Mouse (Mus musculus) G1E (cell line): ENCODE results near the gene Ntng1. TPM values are rescaled to one million over a fixed set of nuclear protein-coding genes. Genes with fewer than 3 reads are reported as not detected.

Experiments
- ATAC-seq: 2 replicates; pipeline ENCODE4 v1.8.0; 2016; ENCODE audit warnings: mild to moderate bottlenecking; ENCODE audit not compliant: insufficient number of reproducible peaks, poor library complexity, low FRiP score, severe bottlenecking; ENCODE audit errors: extremely low read depth
- DNase-seq: peaks from one replicate; pipeline ENCODE4 v3.0.0; 2012; ENCODE audit warnings: low spot score
- H3K27me3 ChIP-seq: 2 replicates; pipeline ENCODE4 v1.6.1; 2012; ENCODE audit warnings: mild to moderate bottlenecking, low read length, inconsistent platforms; ENCODE audit not compliant: insufficient read depth
- H3K36me3 ChIP-seq: replicated peaks from 2 replicates; pipeline ENCODE3; 2012; ENCODE audit warnings: mild to moderate bottlenecking, inconsistent platforms
- H3K4me1 ChIP-seq: 2 replicates; pipeline ENCODE4 v1.6.1; 2012; ENCODE audit warnings: low read depth, low read length, inconsistent platforms, mixed read lengths; ENCODE audit not compliant: insufficient read depth
- H3K4me3 ChIP-seq: 2 replicates; pipeline ENCODE4 v1.5.1; 2012; ENCODE audit warnings: low read depth, mild to moderate bottlenecking, inconsistent platforms, low read length, moderate library complexity, mixed read lengths
- H3K9me3 ChIP-seq: replicated peaks from 2 replicates; pipeline ENCODE4 v1.6.1; 2012; ENCODE audit warnings: inconsistent platforms
- CTCF ChIP-seq: IDR thresholded peaks from 2 replicates; pipeline ENCODE4 v1.5.1; 2012; ENCODE audit warnings: low read depth, low read length, inconsistent platforms, mixed read lengths
- GATA1 ChIP-seq: IDR thresholded peaks from 2 replicates; pipeline ENCODE4 v1.6.1; 2012; ENCODE audit warnings: borderline replicate concordance, low read length, inconsistent platforms, mixed read lengths
- GATA2 ChIP-seq: IDR thresholded peaks from 2 replicates; pipeline ENCODE4 v1.6.1; 2012; ENCODE audit warnings: low read depth, low read length, inconsistent platforms, borderline replicate concordance
- POLR2AphosphoS5 ChIP-seq: IDR thresholded peaks from 2 replicates; pipeline ENCODE4 v1.6.1; 2012; ENCODE audit warnings: low read depth, low read length, inconsistent platforms; ENCODE audit not compliant: insufficient replicate concordance
- TAL1 ChIP-seq: conservative IDR thresholded peaks from 2 replicates; pipeline ENCODE4 v1.6.1; 2012; ENCODE audit warnings: low read depth, low read length, inconsistent platforms, mixed read lengths
- polyA plus RNA-seq: library from polyadenylated mRNA; stranded (reverse); fragments of >175 nt; gene quantifications from 2 replicates; pipeline ENCODE4 v1.2.3, GENCODE M21; 2012
- total RNA-seq, 2 experiments: library from RNA; stranded (forward) in 1 of 2; stranded (reverse) in 1 of 2; fragments of 200-1000 nt in 1 of 2; fragments of >200 nt in 1 of 2; fragmentation: Nextera tagmentation in 1 of 2; gene quantifications; 2 replicates each; pipeline ENCODE4 v1.2.3; 2014 to 2017

Ntng1 gene
- total and polyA plus RNA-seq, 3 experiments = 0.33 TPM; not detected in 2

DNA sequence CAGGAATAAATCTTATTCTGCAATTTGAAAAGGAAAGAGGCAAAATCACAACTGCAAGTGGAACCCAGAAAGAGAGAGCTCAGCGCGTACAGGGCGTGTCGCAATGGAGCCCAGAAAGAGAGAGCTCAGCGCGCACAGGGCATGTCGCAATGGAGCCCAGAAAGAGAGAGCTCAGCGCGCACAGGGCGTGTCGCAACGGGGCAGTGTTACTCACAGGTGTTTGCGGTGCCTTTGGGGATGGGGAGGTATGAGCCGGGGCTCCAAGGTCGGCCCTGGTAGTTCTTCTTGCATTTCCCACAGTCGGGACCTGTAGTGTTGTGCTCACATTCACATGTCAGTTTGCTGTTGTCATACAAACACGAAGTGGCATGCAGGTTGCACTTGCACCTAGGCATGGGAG lies 271.8 kb downstream of the Ntng1 start:
- no peak overlapping the region for H3K4me3 ChIP-seq
- DNase-seq (no peak), ATAC-seq (no peak)
- H3K4me1 ChIP-seq = no peaks in the 10 kb centered on the region
- no peaks in the 10 kb centered on the region for H3K27me3 ChIP-seq
- peaks cover 17% of the 10 kb centered on the region for H3K9me3 ChIP-seq
- TF ChIP-seq GATA1 (no peak), GATA2 (no peak), POLR2AphosphoS5 (no peak), CTCF (no peak), TAL1 (no peak)
- H3K36me3 ChIP-seq = no peaks in the 10 kb centered on the region

DNA sequence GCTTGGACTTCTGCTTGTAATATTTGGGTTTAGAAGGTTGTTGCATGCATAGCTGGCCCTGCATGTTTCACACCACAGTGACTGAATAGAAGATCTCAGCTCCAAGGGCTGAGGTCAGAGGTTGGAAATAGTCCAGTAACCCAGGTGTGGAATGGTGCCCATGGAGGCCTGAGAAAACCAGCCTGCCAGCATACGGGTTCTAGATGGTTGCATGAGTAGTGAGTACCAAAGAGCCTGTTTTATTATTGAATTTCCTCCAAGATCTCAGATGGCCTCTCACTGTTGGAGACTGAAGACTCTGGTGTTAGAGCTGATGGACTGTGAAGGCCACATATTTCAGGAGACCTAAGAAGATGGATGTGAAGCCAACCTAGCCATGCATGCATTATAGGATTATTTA lies 285.5 kb downstream of the Ntng1 start:
- TF ChIP-seq GATA2 (no peak), CTCF (no peak), TAL1 (no peak), GATA1 (no peak), POLR2AphosphoS5 (no peak)
- Histone ChIP-seq H3K36me3 (no peaks in the 10 kb centered on the region), H3K9me3 (peaks cover 17% of the 10 kb centered on the region), H3K4me3 (no peak overlapping the region), H3K4me1 (no peaks in the 10 kb centered on the region), H3K27me3 (no peaks in the 10 kb centered on the region)
- DNase-seq (no peak), ATAC-seq (no peak)

DNA sequence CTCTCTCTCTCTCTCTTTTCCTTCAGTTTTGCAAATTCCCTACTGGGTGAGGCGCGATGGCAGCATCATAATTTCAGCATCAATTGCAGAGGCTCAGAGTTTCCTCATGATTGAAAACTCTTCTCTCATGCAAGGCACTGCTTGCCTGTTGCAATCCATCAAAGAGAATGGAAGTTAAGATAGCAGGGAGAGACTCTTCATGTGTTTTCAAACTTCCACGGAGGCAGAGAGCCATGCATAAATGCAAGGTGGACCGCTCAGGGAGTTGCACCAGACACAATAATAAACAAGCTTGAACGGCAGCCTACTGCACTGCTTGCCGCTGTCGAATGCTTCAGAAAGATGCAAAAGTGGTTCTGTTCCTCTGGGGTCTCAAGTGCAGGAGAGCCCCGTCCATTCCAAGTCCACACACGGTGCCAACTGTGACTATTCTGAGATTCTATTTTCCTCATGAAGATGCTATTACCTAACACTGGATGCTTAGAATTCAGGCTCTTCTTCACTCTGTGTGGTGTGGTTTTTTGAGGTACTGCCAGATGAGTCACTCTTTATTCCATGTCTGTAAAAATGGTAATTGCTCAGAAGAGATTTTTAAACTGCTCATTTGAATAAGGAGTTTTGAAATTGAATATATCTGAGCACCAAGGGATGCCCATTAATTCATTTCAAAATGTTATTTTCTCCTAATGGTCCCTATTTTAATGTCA lies 289.2 kb downstream of the Ntng1 start:
- TF ChIP-seq GATA2 = no peak
- TF ChIP-seq TAL1 = no peak
- H3K9me3 ChIP-seq = peaks cover 23% of the 10 kb centered on the region
- no peak for DNase-seq
- no peaks in the 10 kb centered on the region for H3K27me3 ChIP-seq
- H3K4me3 ChIP-seq = no peak overlapping the region
- ATAC-seq = no peak
- no peaks in the 10 kb centered on the region for H3K4me1 ChIP-seq
- H3K36me3 ChIP-seq = no peaks in the 10 kb centered on the region

DNA sequence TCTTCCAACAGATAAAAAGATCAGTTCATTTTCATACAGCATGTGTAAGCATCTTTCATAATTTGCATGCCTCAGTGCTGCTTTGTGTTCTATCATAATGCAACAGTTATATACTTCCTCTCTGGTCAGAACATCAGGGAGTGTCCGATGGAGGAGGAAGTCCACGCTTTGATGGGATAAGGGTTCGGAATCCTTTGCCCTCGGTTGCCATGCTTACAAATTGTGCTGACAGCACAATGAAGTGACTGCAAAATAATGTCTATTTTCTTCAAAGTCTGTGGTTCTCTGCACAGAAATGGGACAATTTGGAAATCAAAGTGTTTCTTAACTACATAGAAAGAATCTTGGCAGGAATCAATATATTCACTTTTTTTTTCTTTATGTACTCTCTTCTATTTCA lies 297.2 kb downstream of the Ntng1 start:
- no peak for TF ChIP-seq CTCF
- no peak for TF ChIP-seq TAL1
- TF ChIP-seq GATA2 = no peak
- TF ChIP-seq GATA1 = no peak
- TF ChIP-seq POLR2AphosphoS5 = no peak
- H3K36me3 ChIP-seq = no peaks in the 10 kb centered on the region
- ATAC-seq (no peak), DNase-seq (no peak)
- H3K9me3 ChIP-seq = peaks cover 6% of the 10 kb centered on the region; the same call in 1 of the 2 replicates
- H3K27me3 ChIP-seq = no peaks in the 10 kb centered on the region
- H3K4me1 ChIP-seq = no peaks in the 10 kb centered on the region
- H3K4me3 ChIP-seq = no peak overlapping the region

DNA sequence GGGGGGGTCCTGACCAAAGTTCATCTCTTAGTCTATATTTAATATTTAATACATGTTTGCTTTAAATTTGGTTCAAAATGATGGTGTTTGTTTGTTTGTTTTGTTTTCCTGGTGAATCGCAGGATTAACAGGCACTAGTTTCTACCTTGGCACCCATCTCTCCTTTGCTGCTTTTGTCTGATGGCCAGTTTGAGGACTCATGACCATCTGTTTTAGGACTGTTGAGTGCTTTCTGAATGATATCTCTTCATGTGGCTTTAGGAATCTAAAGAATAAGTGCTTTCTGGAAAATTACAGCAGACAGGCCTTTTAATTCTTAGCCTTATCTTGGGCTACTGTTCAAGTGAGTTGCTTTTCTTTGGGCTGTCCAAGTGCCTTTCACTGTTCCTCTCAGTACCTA lies 318.0 kb downstream of the Ntng1 start:
- TF ChIP-seq TAL1 (no peak), GATA1 (no peak), CTCF (no peak), GATA2 (no peak), POLR2AphosphoS5 (no peak)
- Histone ChIP-seq H3K4me3 (no peak overlapping the region), H3K4me1 (no peaks in the 10 kb centered on the region), H3K27me3 (no peaks in the 10 kb centered on the region), H3K36me3 (no peaks in the 10 kb centered on the region), H3K9me3 (peaks cover 13% of the 10 kb centered on the region)
- no peak for ATAC-seq
- no peak for DNase-seq

DNA sequence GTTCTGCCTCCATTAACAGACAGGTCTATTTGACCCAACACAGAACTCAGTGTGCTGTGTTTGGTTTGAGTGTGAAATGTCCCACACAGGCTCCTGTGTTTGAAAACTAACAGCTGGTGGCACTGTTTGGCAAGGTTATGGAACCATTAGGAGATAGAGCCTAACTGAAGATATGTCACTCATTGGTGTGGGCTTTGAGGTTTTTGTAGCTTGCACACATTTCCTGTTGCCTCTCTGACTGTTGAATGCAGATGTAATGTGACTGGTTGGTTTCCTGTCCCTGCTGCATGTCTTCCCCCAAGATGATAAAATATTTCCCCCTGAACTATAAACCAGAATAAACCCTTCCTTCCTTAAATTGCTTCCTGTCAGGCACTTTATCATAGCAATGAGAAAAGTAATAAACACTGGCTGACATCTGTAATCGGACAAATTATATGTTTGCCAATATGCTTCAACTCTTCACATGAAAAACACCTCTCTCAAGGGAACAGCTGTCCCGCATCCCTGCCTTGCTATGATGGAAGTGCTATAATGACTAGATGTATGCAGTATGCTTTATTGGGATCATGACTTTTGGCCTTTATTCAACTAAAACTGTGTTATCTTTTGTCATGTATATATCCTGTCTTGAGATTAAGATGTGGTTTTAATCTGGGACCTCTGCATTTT lies 320.9 kb downstream of the Ntng1 start:
- DNase-seq = no peak
- peaks cover 13% of the 10 kb centered on the region for H3K9me3 ChIP-seq
- no peak for ATAC-seq
- H3K4me3 ChIP-seq = no peak overlapping the region
- no peaks in the 10 kb centered on the region for H3K27me3 ChIP-seq
- TF ChIP-seq CTCF = no peak
- TF ChIP-seq GATA1 = no peak
- TF ChIP-seq POLR2AphosphoS5 = no peak
- TF ChIP-seq TAL1 = no peak
- no peak for TF ChIP-seq GATA2
- no peaks in the 10 kb centered on the region for H3K4me1 ChIP-seq
- no peaks in the 10 kb centered on the region for H3K36me3 ChIP-seq
